Mouse (Mus musculus) layer of hippocampus, postnatal 25 days (tissue): ENCODE measurements around the gene Armc7. TPM values are rescaled to one million over a fixed set of nuclear protein-coding genes. Genes with fewer than 3 reads are reported as not detected.
A peak's percentile ranks its signal among the peaks of the same experiment; 100 is the strongest.
"Not testable (repeated sequence)": the region's sequence is repeated elsewhere in the genome, so short reads cannot be mapped to it uniquely, and the experiment has no call there.

ENCODE experiments used
- DNase-seq, 2 experiments: peaks; one replicate each; pipeline ENCODE4 v3.0.0; 2022; ENCODE audit warnings: mixed read lengths in 2 of 2, low spot score in 1 of 2; ENCODE audit errors: extremely low spot score in 1 of 2
- total RNA-seq, 2 experiments: library from RNA; stranded (reverse); gene quantifications; 2 replicates each; pipeline ENCODE4 v1.2.3; 2021

The Armc7 gene
- total RNA-seq, 2 experiments from 2014 or later = 9.3 to 10.3 TPM

- no peak for DNase-seq
Measured at GRCm38 (mm10) chr11:115453306-115453705, 22.2 kb upstream of the Armc7 start.

DNA sequence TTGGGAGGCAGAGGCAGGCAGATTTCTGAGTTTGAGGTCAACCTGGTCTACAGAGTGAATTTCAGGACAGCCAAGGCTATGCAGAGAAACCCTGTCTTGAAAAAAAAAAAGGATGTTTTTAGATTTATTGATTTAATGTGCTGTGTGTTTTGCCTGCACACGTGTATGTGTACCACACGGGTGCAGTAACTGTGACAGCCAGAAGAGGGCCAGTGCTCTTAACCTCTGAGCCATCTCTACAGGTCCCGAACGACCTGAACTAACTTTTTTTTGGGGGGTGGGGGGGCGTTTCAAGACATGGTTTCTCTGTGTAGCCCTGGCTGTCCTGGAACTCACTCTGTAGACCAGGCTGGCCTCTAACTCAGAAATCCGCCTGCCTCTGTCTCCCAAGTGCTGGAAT lies 20.6 kb upstream of the Armc7 start:
- DNase-seq = not testable (repeated sequence)

- DNase-seq = no peak
Measured at GRCm38 (mm10) chr11:115455619-115456018, 19.8 kb upstream of the Armc7 start.

GRCm38 (mm10) chr11:115456182-115456581 lies 19.3 kb upstream of the Armc7 start:
- no peak for DNase-seq

- no peak for DNase-seq
Measured at GRCm38 (mm10) chr11:115457405-115457804, 18.1 kb upstream of the Armc7 start.

DNA sequence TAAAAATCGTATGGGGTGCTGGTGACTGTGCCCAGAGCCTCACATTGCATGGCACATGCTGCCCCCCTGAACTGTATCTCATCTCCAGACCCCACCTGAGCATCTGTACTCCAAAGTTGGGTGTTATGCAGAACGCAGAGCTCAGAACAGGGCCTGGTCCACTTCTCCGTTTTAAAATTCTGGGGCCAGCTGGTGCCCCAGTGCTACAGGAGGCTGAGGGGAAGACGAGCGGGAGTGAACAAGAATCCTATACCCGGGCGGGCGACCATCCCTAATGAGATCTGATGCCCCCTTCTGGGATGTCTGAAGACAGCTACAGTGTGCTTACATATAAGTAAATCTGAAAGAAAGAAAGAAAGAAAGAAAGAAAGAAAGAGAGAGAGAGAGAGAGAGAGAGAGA lies 14.5 kb upstream of the Armc7 start:
- DNase-seq = no peak

DNA sequence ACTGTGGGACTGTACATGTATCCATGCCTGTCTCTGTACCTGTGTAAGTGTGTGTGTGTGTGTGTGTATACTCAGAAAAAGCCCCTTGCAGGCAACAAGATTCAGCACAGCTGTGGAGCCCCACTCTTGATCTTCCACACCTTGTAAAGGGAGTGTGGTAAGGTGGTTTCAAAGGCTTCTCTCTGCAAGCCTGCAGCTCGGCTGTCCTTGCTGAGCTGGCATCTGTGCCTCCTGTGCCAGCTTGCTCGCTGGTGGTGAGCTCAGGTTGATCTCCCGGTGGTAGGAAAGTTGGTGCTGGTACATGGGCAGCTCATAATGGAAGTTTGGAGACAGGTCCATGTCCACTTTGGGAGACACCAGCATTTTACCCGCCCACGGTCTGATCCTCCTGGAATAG lies 13.6 kb upstream of the Armc7 start:
- DNase-seq = no peak

DNA sequence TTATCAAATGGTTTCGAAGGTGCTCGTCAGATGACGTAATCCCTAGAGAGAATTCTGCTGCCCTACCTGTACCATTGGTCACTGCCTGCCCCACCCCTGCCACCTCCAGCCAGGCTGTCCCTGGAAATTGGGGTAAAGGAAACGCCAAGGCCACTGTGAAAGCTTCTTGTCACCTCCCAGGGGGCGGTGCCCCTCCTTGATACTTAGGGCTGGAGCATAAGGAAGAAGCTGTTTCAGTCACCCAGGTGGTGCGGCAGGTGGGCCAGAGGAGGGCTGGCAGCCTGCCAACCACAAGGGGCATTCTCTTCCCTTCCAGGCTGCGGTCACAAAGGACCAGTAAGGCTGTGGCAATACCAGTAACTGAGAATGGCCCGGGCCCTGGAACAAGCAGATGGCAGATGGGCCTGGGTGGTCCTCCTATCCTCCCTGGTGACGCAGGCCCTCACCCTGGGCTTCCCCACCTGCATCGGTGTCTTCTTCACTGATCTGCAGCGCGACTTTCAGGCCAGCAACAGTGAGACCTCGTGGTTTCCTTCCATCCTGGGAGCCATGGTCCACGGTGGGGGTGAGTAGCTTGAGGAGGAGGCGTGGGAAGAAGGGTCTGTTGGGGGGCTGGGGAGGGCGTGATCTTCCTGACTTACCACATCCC lies 13.1 kb upstream of the Armc7 start, which contains the start of gene Slc16a5:
Gene Slc16a5, plus strand, starts transcription at position 232 of the 649 bp plus-strand sequence.
- DNase-seq = no peak

DNA sequence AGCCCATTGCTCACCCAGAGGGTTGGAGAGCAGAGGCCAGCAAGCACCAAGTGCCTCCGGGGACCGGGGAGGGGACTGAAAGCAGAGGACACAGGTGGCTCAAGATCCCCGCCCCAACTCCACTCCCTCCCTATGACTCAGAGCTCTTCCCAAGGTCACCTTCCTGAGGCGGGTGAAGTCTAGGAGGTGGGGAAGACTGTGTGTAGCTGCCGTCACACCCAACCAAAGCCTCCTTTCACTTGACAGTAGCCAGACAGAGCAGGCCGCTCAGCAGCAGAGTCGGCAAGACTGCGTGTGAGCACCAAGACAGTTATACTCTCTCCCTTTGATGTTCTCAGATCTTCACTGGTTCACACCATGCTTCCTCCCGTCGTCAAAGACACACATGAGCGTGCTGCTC lies 12.1 kb upstream of the Armc7 start:
- no peak for DNase-seq

DNA sequence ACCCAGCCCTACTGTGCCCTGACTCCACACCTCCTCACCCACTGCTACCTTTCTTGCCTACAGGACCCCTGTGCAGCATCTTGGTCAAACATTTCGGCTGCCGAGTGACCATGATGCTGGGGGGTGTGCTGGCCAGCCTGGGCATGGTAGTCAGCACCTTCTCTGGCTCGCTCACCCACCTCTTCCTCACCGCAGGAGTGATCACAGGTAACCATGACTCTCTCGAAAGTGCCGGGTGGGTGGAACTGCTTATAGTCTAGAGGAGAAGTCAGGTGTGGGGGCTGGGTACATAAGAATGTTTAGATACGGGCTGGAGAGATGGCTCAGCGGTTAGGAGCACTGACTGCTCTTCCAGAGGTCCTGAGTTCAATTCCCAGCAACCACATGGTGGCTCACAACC lies 10.6 kb upstream of the Armc7 start:
- no peak for DNase-seq

DNA sequence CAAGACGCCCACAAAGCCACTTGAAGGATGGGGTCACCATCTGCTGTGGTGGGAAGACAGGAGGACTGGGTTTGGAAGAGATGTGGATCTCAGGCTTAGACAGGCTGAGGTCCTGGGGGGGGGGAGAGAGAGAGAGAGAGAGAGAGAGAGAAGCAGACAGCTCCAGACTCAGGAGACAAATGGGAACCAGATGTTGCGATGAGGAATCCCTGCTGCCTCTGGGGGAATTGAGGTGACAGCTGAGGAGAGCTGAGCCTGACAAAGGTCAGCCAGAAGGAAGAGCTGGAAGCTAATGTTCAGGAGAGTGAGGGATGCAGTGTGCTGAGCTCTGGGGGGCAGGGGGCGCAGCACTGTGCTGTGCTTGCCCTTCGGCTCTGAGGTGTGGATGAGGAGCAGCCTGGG lies 8.2 kb upstream of the Armc7 start:
- no peak for DNase-seq

DNA sequence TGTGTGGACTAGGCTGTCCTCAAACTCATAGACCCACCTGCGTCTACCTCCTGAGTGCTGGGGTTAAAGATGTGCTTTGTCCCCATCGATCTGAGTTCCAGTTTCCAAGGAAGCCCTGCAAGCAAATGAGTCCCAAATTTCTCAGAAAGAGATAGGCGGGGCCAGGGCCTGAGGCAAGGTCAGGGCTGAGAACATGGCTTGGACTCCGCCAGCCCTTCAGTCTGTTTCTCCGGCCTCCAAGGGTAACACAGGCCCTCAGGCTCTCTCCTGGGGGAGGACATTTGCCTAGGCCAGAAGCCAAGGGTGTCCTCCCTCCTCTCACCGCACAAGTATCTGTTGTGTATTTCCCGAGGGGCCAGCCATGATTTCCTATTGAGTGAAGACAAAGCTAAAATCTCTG lies 3.3 kb upstream of the Armc7 start:
- DNase-seq = no peak

GRCm38 (mm10) chr11:115473626-115474275 lies 1.7 kb upstream of the Armc7 start:
- DNase-seq = peak; percentile 95 to 99

DNA sequence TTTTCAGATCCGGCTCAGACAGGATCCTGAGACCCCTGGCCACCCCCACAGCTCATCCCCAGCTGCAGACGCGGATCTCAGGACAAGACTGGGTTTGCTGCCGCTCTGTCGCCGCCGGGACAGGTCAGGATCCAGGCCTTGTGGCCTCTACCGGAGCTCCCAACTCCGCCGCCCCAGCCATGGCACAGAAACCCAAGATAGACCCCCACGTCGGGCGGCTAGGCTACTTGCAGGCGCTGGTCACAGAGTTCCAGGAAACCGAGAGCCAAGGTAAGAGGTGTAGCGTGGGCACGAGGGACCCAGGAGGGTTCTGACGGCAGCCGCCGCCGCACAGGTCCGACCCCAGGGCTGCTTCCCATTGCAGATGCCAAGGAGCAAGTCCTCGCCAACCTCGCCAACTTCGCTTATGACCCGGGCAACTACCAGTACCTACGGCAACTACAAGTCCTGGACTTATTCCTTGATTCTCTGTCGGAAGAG lies 331 bp downstream of the Armc7 start:
- no peak for DNase-seq

DNA sequence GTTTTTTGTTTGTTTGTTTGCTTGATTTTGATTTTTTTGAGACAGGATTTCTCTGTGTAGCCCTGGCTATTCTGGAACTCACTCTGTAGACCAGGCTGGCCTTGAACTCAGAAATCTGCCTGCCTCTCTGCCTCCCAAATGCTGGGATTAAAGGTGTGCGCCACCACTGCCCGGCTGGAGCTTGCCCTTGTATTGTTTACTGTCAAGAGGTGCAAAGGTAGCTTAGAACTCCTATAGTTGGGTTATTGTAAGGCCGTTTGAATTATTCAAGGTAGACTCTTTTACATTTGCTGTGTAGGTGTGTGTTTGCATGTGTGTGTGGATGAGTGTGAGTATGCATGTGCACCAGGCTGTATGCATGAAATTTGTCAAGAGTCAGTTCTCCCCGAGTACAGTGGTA lies 1.2 kb downstream of the Armc7 start:
- DNase-seq = not testable (repeated sequence)

DNA sequence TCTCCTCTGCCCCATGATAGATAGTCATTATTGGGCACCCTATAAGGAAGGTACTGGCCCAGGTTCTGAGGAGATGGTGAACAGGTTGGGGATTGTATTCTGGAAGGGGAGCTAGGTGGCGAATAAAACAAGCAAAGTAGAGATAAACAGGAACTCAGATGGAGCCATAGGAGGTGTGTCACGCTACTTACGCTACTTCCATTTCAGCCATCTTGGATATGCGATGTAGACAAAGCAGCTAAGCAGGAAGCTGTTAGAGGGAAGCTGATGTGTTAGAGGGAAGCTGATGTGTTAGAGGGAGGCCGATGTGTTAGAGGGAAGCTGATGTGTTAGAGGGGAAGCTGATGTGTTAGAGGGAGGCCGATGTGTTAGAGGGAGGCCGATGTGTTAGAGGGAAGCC lies 1.9 kb downstream of the Armc7 start:
- not testable (repeated sequence) for DNase-seq

DNA sequence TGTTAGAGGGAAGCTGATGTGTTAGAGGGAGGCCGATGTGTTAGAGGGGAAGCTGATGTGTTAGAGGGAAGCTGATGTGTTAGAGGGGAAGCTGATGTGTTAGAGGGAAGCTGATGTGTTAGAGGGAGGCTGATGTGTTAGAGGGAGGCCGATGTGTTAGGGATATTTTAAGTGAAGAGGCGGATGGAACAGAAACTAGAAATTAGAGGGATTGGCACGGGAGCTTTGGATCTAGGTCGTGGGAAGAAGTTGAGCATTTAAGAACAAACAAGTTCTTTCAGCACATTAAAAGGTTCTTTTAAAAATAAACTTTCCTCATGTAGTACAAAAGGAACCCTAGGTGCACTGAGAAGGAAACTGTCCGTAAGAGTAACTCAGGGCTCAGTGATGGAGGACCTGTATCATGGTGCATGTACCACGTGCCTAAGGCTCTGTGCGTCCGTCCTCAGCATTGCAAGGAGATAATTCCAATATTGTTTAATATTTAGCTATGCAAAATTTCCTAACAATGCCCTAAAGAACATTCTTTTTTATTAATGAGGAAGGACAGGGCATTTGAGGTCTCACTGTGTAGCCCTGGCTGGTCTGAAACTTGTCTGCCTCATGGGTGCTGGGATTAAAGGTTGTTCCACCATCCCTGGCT lies 3.0 kb downstream of the Armc7 start:
- no peak for DNase-seq

DNA sequence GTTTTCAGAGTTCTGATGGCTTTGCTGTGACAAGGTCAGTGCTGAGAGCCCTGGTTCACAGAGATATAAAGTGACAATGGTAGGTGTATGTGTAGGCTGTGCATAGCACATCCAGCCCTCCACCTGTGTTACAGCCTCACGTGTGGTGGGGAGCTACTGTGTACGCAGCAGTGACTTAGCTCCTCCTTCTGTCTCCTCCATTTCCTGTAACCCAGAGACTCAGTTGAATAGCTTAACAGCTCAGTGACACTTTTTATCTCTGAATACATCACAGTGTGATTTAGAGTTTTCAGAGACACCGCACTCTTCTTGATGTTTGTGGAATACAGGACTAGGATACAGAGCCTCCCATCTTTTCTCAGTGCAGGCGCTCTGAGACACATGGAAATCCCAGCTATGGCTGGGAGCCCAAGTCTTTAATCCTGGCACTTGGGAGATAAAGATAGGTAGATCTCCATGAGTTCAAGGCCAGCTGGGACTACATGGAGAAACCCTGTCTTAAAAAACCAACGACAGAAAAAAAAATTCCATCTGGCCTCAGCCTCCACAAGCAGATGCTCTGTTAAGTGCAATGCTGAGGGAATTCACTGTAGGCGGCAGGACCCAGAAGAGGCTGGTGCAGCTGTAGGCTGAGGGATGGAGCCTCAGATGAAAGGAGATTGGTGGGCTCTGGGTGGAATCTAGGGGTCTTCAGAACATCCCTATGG lies 6.2 kb downstream of the Armc7 start:
- no peak for DNase-seq

DNA sequence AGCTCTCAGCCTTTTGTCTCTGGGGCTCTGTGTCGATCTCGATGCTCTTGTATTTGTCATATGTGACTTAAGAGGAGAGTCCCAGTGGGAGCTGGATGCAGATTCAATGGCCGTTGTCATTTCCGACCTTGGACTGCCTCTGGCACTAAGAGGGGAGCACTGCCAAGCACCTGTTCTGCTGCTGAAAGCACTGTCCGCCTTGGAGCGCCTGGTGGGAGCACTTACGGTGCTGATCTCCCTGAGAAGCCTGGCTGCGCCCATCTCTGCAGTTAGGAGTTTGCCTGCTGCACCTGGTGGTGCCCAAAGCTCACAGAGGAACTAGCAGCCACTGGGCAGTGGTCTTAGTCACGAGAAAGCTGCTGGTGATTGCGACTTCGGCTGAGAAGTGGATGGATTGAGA lies 7.8 kb downstream of the Armc7 start:
- DNase-seq = no peak

DNA sequence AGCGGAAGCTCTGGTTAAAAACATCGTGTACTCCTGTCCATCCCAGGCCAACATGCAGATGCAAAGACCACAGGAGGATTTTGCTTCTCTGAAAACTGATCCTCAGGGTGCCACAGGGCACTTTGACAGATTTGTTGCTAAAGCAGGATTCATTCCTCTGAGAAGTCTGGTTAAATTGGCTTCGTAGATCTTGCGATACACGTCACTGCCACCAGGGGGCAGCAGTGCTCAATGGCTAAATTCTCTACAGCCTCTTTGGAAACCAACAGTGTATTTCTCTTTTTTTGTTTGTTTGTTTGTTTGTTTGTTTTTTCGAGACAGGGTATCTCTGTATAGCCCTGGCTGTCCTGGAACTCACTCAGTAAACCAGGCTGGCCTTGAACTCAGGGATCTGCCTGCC lies 8.3 kb downstream of the Armc7 start:
- peak; percentile 86 to 94 for DNase-seq

DNA sequence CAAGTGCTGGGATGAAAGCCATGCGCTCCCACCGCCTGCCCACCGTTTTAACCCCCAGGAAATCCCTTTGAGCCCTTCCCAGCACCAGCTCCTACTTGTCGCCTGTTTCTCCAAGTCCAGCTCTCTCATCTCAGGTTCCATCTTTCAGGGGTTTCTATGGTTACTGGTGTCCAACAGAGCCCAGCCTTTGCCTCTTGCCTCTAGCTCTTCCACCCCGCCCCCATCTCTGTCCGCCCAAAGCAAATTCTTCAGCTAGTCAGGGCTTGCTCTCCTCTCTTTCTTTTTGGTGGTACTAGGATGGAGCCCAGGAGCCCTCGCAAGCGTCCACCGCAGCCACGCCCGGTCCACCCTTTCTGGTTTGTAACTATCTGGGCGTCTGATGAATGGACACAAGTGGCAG lies 9.7 kb downstream of the Armc7 start:
- no peak for DNase-seq
